ENCODE assay signal across 8 mouse cellular contexts in the genomic region with DNA sequence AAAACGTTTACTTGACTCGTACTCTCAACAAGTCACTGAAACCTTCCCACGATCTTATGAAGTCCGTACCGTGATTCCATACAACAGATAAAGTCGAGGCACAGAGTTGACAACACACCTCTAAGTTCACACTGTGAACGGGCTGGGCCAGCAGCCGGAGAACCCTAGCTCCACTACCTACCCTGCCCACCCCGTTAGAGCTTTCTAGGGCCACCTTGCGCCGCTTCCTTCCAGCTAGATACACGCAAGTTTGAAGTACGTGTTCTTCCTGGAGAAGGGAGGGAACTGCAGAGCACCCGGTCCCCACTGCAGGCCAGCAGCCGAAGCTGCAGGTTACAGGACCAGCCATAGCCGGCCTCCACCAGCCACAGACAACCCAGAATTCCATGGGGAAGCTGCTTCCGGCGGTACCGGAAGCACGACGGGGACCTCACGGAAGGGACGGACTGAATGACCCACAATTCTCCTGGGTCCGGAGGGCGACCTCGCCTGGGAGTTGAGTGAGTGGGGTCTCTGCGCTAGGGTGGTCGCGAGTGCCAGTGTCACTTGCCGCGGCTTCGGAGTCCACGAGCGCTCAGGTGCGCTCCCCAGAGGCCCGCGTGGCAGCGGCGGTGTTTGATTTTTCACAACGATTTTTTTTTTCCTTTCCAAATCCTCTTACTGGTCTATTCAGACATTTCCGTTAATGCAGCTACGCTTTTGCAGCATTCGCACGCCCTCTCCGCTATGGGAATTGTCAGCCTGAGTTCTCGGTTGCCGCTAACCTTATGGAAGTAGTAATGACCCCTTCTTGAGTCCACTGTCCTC. TPM values are rescaled to one million over a fixed set of nuclear protein-coding genes. Genes with fewer than 3 reads are reported as not detected.
DNase-seq lines count a peak whose midpoint lies in the region; ATAC-seq lines count a peak whose summit lies in the region.

A gene (plus strand): TSS at position 421 of the 807 bp plus-strand sequence.

- ATAC-seq in megakaryocyte, adult 5-6 weeks (ENCODE audit: poor library complexity, severe bottlenecking) = peak; percentile 88

- intact Hi-C loops in gastrocnemius, postnatal 14 days (cut with DNase I; ENCODE audit: low total_unique reads) = no loop called here

- peak; percentile 88 for DNase-seq in adipocyte (ENCODE audit: low spot score)
- DNase-seq in embryo, embryonic 10.5 days (ENCODE audit: low spot score) = peak; percentile 91
- DNase-seq in gastrocnemius, postnatal 14 days = peak; percentile 81
- DNase-seq in induced T-regulatory cell, adult 2 months (ENCODE audit: low read depth) = peak; percentile 77
- DNase-seq in left cerebral cortex, adult 8-10 months (ENCODE audit: low spot score in 2 of 2) = peak; percentile 65 to 69
- DNase-seq in right cerebral cortex, adult 18-20 months = peak; percentile 77
- DNase-seq in urinary bladder, adult 2 months (ENCODE audit: low spot score) = peak; percentile 64

RNA-seq across cellular contexts. Expression of the gene that starts here (rescaled TPM):
- total RNA-seq in gastrocnemius, postnatal 14 days (2021) = 10 to 100 TPM; 22.1 to 29.4 TPM
- 10 to 100 TPM; 31.6 to 36.7 (median 35.1) TPM for total RNA-seq in left cerebral cortex, adult 8-10 months (2022)
- total RNA-seq in megakaryocyte, adult 5-6 weeks (2015) = 11.4 and 14.3 TPM in 2 replicates
- total RNA-seq in megakaryocyte, adult 5-6 weeks (2017) = 35.4 and 35.9 TPM in 2 replicates
- 23.8 and 24.3 TPM in 2 replicates for polyA plus RNA-seq in urinary bladder, adult 2 months (2012; rRNA removed)

Comparison
In these comparisons a context has a peak if more than half of its experiments do, and no peak if none do; other contexts are left out.
1. Peak in every context shown above with its lines: DNase-seq and ATAC-seq.